Mouse (Mus musculus): ENCODE data around the gene Rgl2. TPM values are rescaled to one million over a fixed set of nuclear protein-coding genes. Genes with fewer than 3 reads are reported as not detected.

The Rgl2 gene
- total and polyA plus RNA-seq, 3 experiments = 24.9 to 43.6 TPM; not detected in 1

GRCm38 (mm10) chr17:33955555-33956214 is 26.3 kb downstream of the Rgl2 start, which contains the start of the genes Vps52 and Rps18 (continued):
- TF ChIP-seq E2F4 (IDR thresholded peaks at IDR 0.05; ENCODE audit: borderline replicate concordance, low read depth, low read length) = 0 out of 2 replicates have a peak, but pooled peaks have one; percentile 45
- peak; percentile 83 for TF ChIP-seq KAT2A (conservative IDR thresholded peaks at IDR 0.05; ENCODE audit: low read depth, low read length)
- peak; percentile 96 for TF ChIP-seq NELFE (IDR thresholded peaks at IDR 0.05; ENCODE audit: low read depth, low read length)
- TF ChIP-seq USF1 (IDR thresholded peaks at IDR 0.05; ENCODE audit: low read depth, low read length) = no peak
- peak; percentile 96 for TF ChIP-seq SIN3A (IDR thresholded peaks at IDR 0.05; ENCODE audit: low read length)
- TF ChIP-seq GABPA (IDR thresholded peaks at IDR 0.05; ENCODE audit: low read depth, low read length) = no peak
- TF ChIP-seq POLR2AphosphoS2 (IDR thresholded peaks at IDR 0.05; ENCODE audit: low read length) = peak; percentile 92
- TF ChIP-seq MAZ (IDR thresholded peaks at IDR 0.05; ENCODE audit: low read depth, low read length) = peak; percentile 84
- no peak for TF ChIP-seq EP300 (IDR thresholded peaks at IDR 0.05; ENCODE audit: low read depth in 1 of 2, low read length in 2 of 2)
- no peak for TF ChIP-seq JUND (IDR thresholded peaks at IDR 0.05; ENCODE audit: low read depth, low read length)
- no peak for TF ChIP-seq CTCF (IDR thresholded peaks at IDR 0.05 in 2 of 3, conservative IDR thresholded peaks at IDR 0.05 in 1 of 3; ENCODE audit: control insufficient read depth in 1 of 3, insufficient read depth in 1 of 3, low read depth in 2 of 3, low read length in 3 of 3, poor library complexity in 1 of 3, severe bottlenecking in 1 of 3)
- TF ChIP-seq MYC (IDR thresholded peaks at IDR 0.05; ENCODE audit: low read depth, low read length) = peak; percentile 96
- TF ChIP-seq ZNF384 (IDR thresholded peaks at IDR 0.05; ENCODE audit: low read depth, low read length) = 0 out of 2 replicates have a peak, but pooled peaks have one; percentile 5
- TF ChIP-seq CHD1 (IDR thresholded peaks at IDR 0.05; ENCODE audit: low read depth, low read length) = no peak
- no peak for TF ChIP-seq BHLHE40 (IDR thresholded peaks at IDR 0.05; ENCODE audit: borderline replicate concordance, low read depth, low read length)
- TF ChIP-seq ZMIZ1 (IDR thresholded peaks at IDR 0.05; ENCODE audit: low read depth, low read length) = peak; percentile 68; the same call in 1 of the 2 replicates
- no peak for TF ChIP-seq UBTF (IDR thresholded peaks at IDR 0.05; ENCODE audit: borderline replicate concordance, insufficient read depth, low read depth, low read length)
- no peak for TF ChIP-seq RAD21 (IDR thresholded peaks at IDR 0.05; ENCODE audit: low read depth, low read length)
- TF ChIP-seq ETS1 (IDR thresholded peaks at IDR 0.05; ENCODE audit: low read depth, low read length) = peak; percentile 68

- Histone ChIP-seq H3K36me3 (ENCODE audit: control insufficient read depth in 1 of 2, insufficient read depth in 2 of 2, low read length in 2 of 2) (peaks cover 10 to 17% of the 10 kb centered on the region in 2 experiments), H3K27ac (ENCODE audit: control insufficient read depth, low read depth, low read length) (peak overlapping the region; percentile 88; the same call in 1 of the 2 replicates), H3K79me2 (ENCODE audit: control insufficient read depth, insufficient read depth, low read length, poor library complexity) (peaks cover 38% of the 10 kb centered on the region), H3K27me3 (ENCODE audit: control insufficient read depth in 1 of 2, insufficient read depth in 2 of 2, low read length in 2 of 2) (no peaks in the 10 kb centered on the region), H3K4me1 (ENCODE audit: control insufficient read depth in 1 of 2, insufficient read depth in 2 of 2, low read length in 2 of 2) (peaks cover 0 to 7% of the 10 kb centered on the region in 2 experiments; a peak in 2 of 4 replicates), H3K9ac (ENCODE audit: control insufficient read depth, low read depth, low read length, poor library complexity, severe bottlenecking) (peak overlapping the region; percentile 86), H3K4me3 (ENCODE audit: control insufficient read depth in 1 of 2, insufficient read depth in 1 of 2, low read depth in 2 of 2, low read length in 2 of 2) (peak overlapping the region; percentile 66 to 69), H3K9me3 (replicated peaks; ENCODE audit: insufficient read depth, low read length) (no peaks in the 10 kb centered on the region)
- DNase-seq (ENCODE audit: low read depth, low spot score) = no peak
- TF ChIP-seq MEF2A (IDR thresholded peaks at IDR 0.05; ENCODE audit: extremely low read depth, insufficient replicate concordance, low read depth, low read length, poor library complexity, severe bottlenecking) = no peak
- TF ChIP-seq E2F4 (IDR thresholded peaks at IDR 0.05; ENCODE audit: borderline replicate concordance, low read depth, low read length) = 0 out of 2 replicates have a peak, but pooled peaks have one; percentile 0
Observed at GRCm38 (mm10) chr17:33956336-33956735, 27.0 kb downstream of the Rgl2 start.
